Mouse (Mus musculus) brain, embryonic 14.5 days (tissue): ENCODE results near the gene Col4a1. TPM values are rescaled to one million over a fixed set of nuclear protein-coding genes. Genes with fewer than 3 reads are reported as not detected.

Source experiments
- DNase-seq: peaks from one replicate; pipeline ENCODE4 v3.0.0-alpha.2; 2011; ENCODE audit warnings: low read depth
- CTCF ChIP-seq: fragments of 200-500 bp; IDR thresholded peaks from 2 replicates; pipeline ENCODE4 v1.5.1; 2012; ENCODE audit warnings: inconsistent platforms, mild to moderate bottlenecking, moderate library complexity, borderline replicate concordance; ENCODE audit not compliant: insufficient read depth, insufficient read length; ENCODE audit errors: extremely low read depth
- POLR2A ChIP-seq: fragments of 200-500 bp; IDR thresholded peaks from 2 replicates; pipeline ENCODE4 v1.6.1; 2012; ENCODE audit warnings: mild to moderate bottlenecking, inconsistent platforms, borderline replicate concordance; ENCODE audit not compliant: poor library complexity, insufficient read depth, insufficient read length, severe bottlenecking; ENCODE audit errors: extremely low read depth
- polyA plus RNA-seq: library from polyadenylated mRNA; depleted of rRNA; stranded (reverse); fragments of >200 nt; gene quantifications from 2 replicates; pipeline ENCODE4 v1.2.3, GENCODE M21; 2012

Col4a1 gene
- polyA plus RNA-seq, 1 experiment = 191 TPM

DNA sequence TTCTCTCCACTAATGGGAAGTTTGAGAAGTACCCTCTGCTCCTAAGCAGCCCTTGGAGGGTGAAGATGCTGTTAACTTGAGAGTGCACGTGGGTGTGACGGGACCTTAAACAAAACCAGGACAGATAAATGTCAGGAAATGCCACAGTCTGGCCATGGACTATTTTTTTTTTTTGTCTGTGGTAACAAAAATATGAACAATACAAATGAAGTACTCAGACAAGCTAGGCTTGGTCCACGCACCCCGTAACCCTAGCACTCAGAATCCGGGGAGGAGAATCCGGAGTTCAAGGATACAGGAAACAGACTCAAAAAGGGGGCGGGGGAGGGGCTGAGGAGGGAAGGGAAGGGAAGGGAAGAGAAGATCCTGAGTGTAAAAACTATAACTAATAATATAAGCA lies 56.9 kb downstream of the Col4a1 start:
- no peak for TF ChIP-seq CTCF
- TF ChIP-seq POLR2A = no peak
- no peak for DNase-seq

DNA sequence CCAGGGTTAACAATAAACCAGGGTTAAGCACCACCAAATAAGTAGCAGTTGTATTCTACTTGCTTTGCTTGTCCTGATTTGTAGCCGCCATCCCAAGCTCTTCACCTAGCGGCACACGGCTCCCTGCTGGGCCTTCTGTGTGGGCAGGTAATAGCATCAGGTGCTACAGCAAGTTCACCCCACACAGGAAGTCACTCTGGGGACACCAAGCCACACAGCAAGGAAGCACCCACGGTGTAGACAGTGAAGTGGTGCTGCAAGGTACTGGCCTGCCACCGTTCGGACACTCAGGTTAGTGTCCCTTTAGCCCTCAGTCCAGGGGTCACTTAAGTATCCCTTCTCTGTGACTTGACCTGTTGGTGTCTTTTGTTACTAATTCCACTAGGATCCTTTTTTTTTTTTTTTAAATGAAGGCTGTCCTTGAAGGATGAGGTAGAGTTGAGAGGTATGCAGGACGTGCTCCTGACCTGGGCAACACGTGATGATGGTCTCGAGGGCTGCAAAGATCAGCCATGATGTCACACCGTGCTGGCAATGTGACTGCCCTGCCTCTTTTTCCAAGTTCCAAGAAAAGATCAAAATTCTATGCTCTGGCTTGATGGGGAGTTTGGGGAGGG lies 57.6 kb downstream of the Col4a1 start:
- no peak for DNase-seq
- TF ChIP-seq CTCF (no peak), POLR2A (no peak)

GRCm38 (mm10) chr8:11254510-11254909 lies 58.1 kb downstream of the Col4a1 start:
- TF ChIP-seq CTCF (no peak), POLR2A (no peak)
- DNase-seq = no peak

DNA sequence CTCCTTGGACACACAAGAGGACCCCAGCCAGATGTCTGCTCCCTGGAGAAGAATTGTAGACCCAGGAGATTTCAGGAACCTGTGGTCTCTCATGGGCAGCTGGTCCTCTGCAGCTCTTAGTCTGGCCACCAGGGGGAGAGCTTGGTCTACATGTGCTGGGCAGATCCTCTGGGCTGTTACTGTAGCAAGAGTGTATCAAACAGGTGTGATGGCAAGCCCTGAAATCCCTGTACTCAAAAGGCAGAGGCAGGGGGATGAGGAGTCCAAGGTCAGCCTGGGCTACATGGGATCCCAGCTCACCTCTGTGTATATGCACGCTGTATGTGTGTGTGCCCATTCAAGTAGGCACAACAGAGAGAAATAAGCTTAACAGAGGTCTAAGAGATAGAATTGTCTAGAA lies 59.1 kb downstream of the Col4a1 start:
- TF ChIP-seq POLR2A (no peak), CTCF (peak; percentile 93)

GRCm38 (mm10) chr8:11253041-11253440 lies 59.6 kb downstream of the Col4a1 start:
- DNase-seq = no peak
- TF ChIP-seq POLR2A (no peak), CTCF (no peak)

More for the DNA sequence above, 59.1 kb downstream of the Col4a1 start:
- DNase-seq = peak; percentile 83

GRCm38 (mm10) chr8:11252235-11252774 lies 60.3 kb downstream of the Col4a1 start:
- TF ChIP-seq POLR2A (no peak), CTCF (no peak)
- no peak for DNase-seq

DNA sequence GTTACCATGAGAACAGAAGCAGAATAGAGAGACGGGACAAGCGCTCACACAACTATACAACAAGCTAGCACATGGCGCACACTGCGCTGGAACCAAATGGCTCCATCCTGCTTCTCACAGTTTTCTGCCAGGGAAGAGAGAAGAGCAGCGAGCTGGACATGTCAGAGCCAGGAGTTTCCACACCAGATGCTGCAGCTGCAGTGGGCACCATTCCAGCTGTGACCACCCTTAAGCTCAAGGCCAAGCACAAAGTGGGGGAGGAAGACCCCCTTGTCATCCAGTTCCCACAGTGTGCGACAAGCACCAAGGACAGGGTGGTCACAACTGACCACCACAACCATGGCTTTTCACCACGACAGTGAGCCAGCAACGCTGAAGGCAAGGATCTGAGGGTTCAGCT lies 62.5 kb downstream of the Col4a1 start:
- no peak for DNase-seq
- TF ChIP-seq CTCF (no peak), POLR2A (no peak)

GRCm38 (mm10) chr8:11249541-11250058 lies 63.0 kb downstream of the Col4a1 start:
- DNase-seq = no peak
- TF ChIP-seq POLR2A = no peak
- no peak for TF ChIP-seq CTCF

DNA sequence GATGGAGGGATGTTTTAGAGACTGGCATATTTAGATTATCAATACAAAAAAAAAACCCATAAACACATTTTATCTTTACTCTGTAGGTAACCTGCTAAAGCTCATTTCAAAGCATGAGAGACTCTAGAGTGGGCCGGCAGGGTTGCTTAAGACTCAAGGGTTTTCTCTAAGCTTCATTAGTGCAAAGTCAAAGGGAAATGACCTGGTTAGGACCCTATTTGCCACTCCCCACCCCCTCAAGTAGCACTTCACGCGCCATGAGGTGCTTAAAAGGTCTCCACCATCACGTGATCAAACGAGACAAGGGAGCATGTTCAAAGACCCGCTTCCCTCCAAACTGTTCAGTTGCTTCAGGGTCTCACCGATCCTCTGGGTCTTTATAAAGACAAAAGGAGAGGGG lies 63.9 kb downstream of the Col4a1 start:
- no peak for DNase-seq
- no peak for TF ChIP-seq POLR2A
- TF ChIP-seq CTCF = no peak

DNA sequence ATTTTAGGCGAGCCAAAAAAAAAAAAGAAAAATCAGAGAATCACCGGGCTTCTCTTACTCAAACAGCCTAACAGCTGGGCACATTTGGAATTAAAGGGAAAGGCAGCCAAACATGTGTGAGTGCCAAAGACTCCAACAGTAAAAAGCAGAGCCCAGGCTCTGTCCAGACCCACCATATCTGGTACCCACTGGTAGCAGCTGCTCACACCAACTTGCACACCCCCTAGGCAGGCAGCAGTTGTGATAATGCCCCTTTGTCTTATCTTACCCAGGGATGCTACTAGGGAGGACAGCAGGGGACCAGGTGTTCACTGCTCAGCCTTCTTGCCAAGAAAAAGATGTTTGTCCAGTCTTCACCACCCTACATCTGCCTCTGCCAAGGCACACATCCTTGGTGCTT lies 71.1 kb downstream of the Col4a1 start:
- no peak for TF ChIP-seq CTCF
- TF ChIP-seq POLR2A = no peak
- no peak for DNase-seq

GRCm38 (mm10) chr8:11234879-11235210 lies 77.8 kb downstream of the Col4a1 start:
- DNase-seq = no peak
- TF ChIP-seq CTCF = no peak
- no peak for TF ChIP-seq POLR2A
